In genomic region chr6:37142991-37143866, GRCm38 (mm10) we compare ENCODE assay signal across 8 mouse cellular contexts.
A peak's percentile ranks its signal among the peaks of the same experiment; 100 is the strongest.
DNase-seq lines count a peak whose midpoint lies in the region; ATAC-seq and TF ChIP-seq lines count a peak whose summit lies in the region.

No protein-coding gene starts in this region.

- H3K4me2 ChIP-seq in kidney, postnatal 0 days (ENCODE audit: low read length) = no peak overlapping the region
- no peak overlapping the region for H3K4me2 ChIP-seq in kidney, embryonic 14.5 days (replicated peaks; ENCODE audit: low read depth, low read length)
- H3K4me2 ChIP-seq in stomach, postnatal 0 days (replicated peaks; ENCODE audit: low read depth) = no peak overlapping the region

- peak; percentile 14 for DNase-seq in kidney, postnatal 0 days (ENCODE audit: low spot score)
- peak; percentile 36 for DNase-seq in adrenal gland, postnatal 10 days
- peak; percentile 58 to 65 for DNase-seq in cerebellum, postnatal 14 days
- DNase-seq in heart, postnatal 14 days = peak; percentile 8 to 19
- no peak for DNase-seq in stomach, postnatal 0 days (ENCODE audit: low spot score)
- DNase-seq in embryo, embryonic 10 days (ENCODE audit: low spot score) = no peak
- no peak for DNase-seq in yolk sac, embryonic 10.5 days (ENCODE audit: low spot score)

- intact Hi-C loops in heart, postnatal 14 days (cut with DNase I) = no loop called here

- TF ChIP-seq CTCF in kidney, postnatal 0 days (IDR thresholded peaks at IDR 0.05; ENCODE audit: low read depth) = no peak
- no peak for TF ChIP-seq CTCF in stomach, postnatal 0 days (IDR thresholded peaks at IDR 0.05; ENCODE audit: low read depth)

- no peaks in the 10 kb centered on the region for H3K9me3 ChIP-seq in kidney, postnatal 0 days (replicated peaks; ENCODE audit: low read length)
- no peaks in the 10 kb centered on the region for H3K9me3 ChIP-seq in kidney, embryonic 14.5 days (ENCODE audit: control insufficient read depth, low read length)
- H3K9me3 ChIP-seq in stomach, postnatal 0 days (ENCODE audit: control insufficient read depth, low read length) = no peaks in the 10 kb centered on the region

- ATAC-seq in kidney, postnatal 0 days (replicated peaks; ENCODE audit: low FRiP score, low read depth) = no peak; the same call in 1 of the 2 replicates
- no peak for ATAC-seq in kidney, embryonic 14.5 days (ENCODE audit: low FRiP score, low TSS enrichment)
- ATAC-seq in stomach, postnatal 0 days (ENCODE audit: low FRiP score, low TSS enrichment) = no peak; the same call in 1 of the 2 replicates

- H3K27me3 ChIP-seq in kidney, postnatal 0 days (ENCODE audit: insufficient read depth, low read length) = no peaks in the 10 kb centered on the region
- H3K27me3 ChIP-seq in kidney, embryonic 14.5 days (ENCODE audit: control insufficient read depth, insufficient read depth, low read length) = no peaks in the 10 kb centered on the region
- no peaks in the 10 kb centered on the region for H3K27me3 ChIP-seq in stomach, postnatal 0 days (ENCODE audit: control insufficient read depth, insufficient read depth, low read length)

- no peaks in the 10 kb centered on the region for H3K36me3 ChIP-seq in kidney, postnatal 0 days (ENCODE audit: insufficient read depth, low read length)
- no peaks in the 10 kb centered on the region for H3K36me3 ChIP-seq in kidney, embryonic 14.5 days (ENCODE audit: control insufficient read depth, insufficient read depth, low read length)
- no peaks in the 10 kb centered on the region for H3K36me3 ChIP-seq in stomach, postnatal 0 days (ENCODE audit: control insufficient read depth, insufficient read depth, low read length)

- H3K4me3 ChIP-seq in kidney, postnatal 0 days (replicated peaks; ENCODE audit: low read depth, low read length) = no peak overlapping the region
- no peak overlapping the region for H3K4me3 ChIP-seq in kidney, embryonic 14.5 days (ENCODE audit: low read length)
- H3K4me3 ChIP-seq in stomach, postnatal 0 days (ENCODE audit: low read depth, low read length) = no peak overlapping the region

- 76% methylated on average over 11 of the region's 11 CpGs for WGBS in kidney, postnatal 0 days
- WGBS in kidney, embryonic 14.5 days = 82% methylated on average over 11 of the region's 11 CpGs
- WGBS in stomach, postnatal 0 days = 57% methylated on average over 11 of the region's 11 CpGs

- no peak for TF ChIP-seq EP300 in stomach, postnatal 0 days (optimal IDR thresholded peaks at IDR 0.05)

- no peak overlapping the region for H3K27ac ChIP-seq in kidney, postnatal 0 days
- no peak overlapping the region for H3K27ac ChIP-seq in kidney, embryonic 14.5 days (ENCODE audit: low read depth, low read length)
- H3K27ac ChIP-seq in stomach, postnatal 0 days (replicated peaks) = peak overlapping the region; percentile 69

- no peaks in the 10 kb centered on the region for H3K4me1 ChIP-seq in kidney, postnatal 0 days (replicated peaks; ENCODE audit: insufficient read depth, low read length)
- H3K4me1 ChIP-seq in kidney, embryonic 14.5 days (ENCODE audit: control insufficient read depth, insufficient read depth, low read length) = peaks cover 5% of the 10 kb centered on the region; the same call in 1 of the 2 replicates
- H3K4me1 ChIP-seq in stomach, postnatal 0 days (replicated peaks; ENCODE audit: control insufficient read depth, insufficient read depth) = 0 out of 2 replicates have a peak, but pooled peaks cover 2% of the 10 kb centered on the region

- no peak overlapping the region for H3K9ac ChIP-seq in kidney, postnatal 0 days (ENCODE audit: low read depth, low read length)
- no peak overlapping the region for H3K9ac ChIP-seq in kidney, embryonic 14.5 days (ENCODE audit: low read depth, low read length)
- no peak overlapping the region for H3K9ac ChIP-seq in stomach, postnatal 0 days (ENCODE audit: low read length)

Comparison
In these comparisons a context has a peak if more than half of its experiments do, and no peak if none do; other contexts are left out.
1. DNase-seq: peak in kidney, postnatal 0 days (single experiment), adrenal gland, postnatal 10 days (single experiment), cerebellum, postnatal 14 days (2 of 2) and heart, postnatal 14 days (2 of 2); none in stomach, postnatal 0 days (single experiment), embryo, embryonic 10 days (single experiment) and yolk sac, embryonic 10.5 days (single experiment).